Mouse (Mus musculus): ENCODE data around the gene Oit3.

GRCm38 (mm10) chr10:59438651-59439050 is 2.9 kb downstream of the Oit3 start:
- TF ChIP-seq POLR2A (IDR thresholded peaks at IDR 0.05; ENCODE audit: borderline replicate concordance, extremely low read depth, insufficient read depth, insufficient read length, poor library complexity, severe bottlenecking) (no peak), CTCF (IDR thresholded peaks at IDR 0.05; ENCODE audit: borderline replicate concordance, extremely low read depth, insufficient read depth, insufficient read length) (no peak)
